Mouse (Mus musculus) layer of hippocampus, adult 8-10 months (tissue): ENCODE measurements around the gene Hcfc1r1. TPM values are rescaled to one million over a fixed set of nuclear protein-coding genes. Genes with fewer than 3 reads are reported as not detected.

Experiments
- DNase-seq, 2 experiments: peaks; one replicate each; pipeline ENCODE4 v3.0.0; 2022; ENCODE audit warnings: low spot score in 2 of 2
- total RNA-seq, 4 experiments: library from RNA; stranded (reverse); gene quantifications; 2 replicates each; pipeline ENCODE4 v1.2.4; 2022

Gene Hcfc1r1
- 100 to 1,000 TPM; 104 to 122 (median 108) TPM for total RNA-seq

GRCm38 (mm10) chr17:23673424-23674073 lies at the start of gene Hcfc1r1, which contains the start of gene Thoc6:
Gene Hcfc1r1, plus strand, starts transcription at chr17:23673596.
Gene Thoc6, minus strand, starts transcription at chr17:23673882.
- peak; percentile 96 to 97 for DNase-seq

GRCm38 (mm10) chr17:23627813-23628212 lies 45.6 kb upstream of the Hcfc1r1 start:
- DNase-seq, result no peak

- DNase-seq, result peak; percentile 69 to 86
Measured at GRCm38 (mm10) chr17:23630195-23631020, 43.0 kb upstream of the Hcfc1r1 start.

GRCm38 (mm10) chr17:23631241-23631640 lies 42.2 kb upstream of the Hcfc1r1 start:
- no peak for DNase-seq

- no peak for DNase-seq
Measured at GRCm38 (mm10) chr17:23644613-23645495, 28.5 kb upstream of the Hcfc1r1 start, which contains the start of gene Mmp25. Gene Mmp25, minus strand, starts transcription at chr17:23645277.

- no peak for DNase-seq
Measured at GRCm38 (mm10) chr17:23645894-23646293, 27.5 kb upstream of the Hcfc1r1 start.

GRCm38 (mm10) chr17:23651363-23651762 lies 22.0 kb upstream of the Hcfc1r1 start:
- DNase-seq, result no peak

GRCm38 (mm10) chr17:23653324-23653723 lies 20.1 kb upstream of the Hcfc1r1 start:
- no peak for DNase-seq

GRCm38 (mm10) chr17:23654001-23654400 lies 19.4 kb upstream of the Hcfc1r1 start:
- DNase-seq, result no peak

- DNase-seq, result no peak
Measured at GRCm38 (mm10) chr17:23654410-23654809, 19.0 kb upstream of the Hcfc1r1 start.

GRCm38 (mm10) chr17:23658450-23658849 lies 14.9 kb upstream of the Hcfc1r1 start:
- no peak for DNase-seq

GRCm38 (mm10) chr17:23660117-23660875 lies 13.1 kb upstream of the Hcfc1r1 start, which contains the start of gene Bicdl2:
Gene Bicdl2, plus strand, starts transcription at chr17:23660506.
- DNase-seq, result no peak

- DNase-seq, result no peak
Measured at GRCm38 (mm10) chr17:23660876-23661200, 12.6 kb upstream of the Hcfc1r1 start.

GRCm38 (mm10) chr17:23661526-23661925 lies 11.9 kb upstream of the Hcfc1r1 start:
- DNase-seq, result no peak

GRCm38 (mm10) chr17:23664556-23665021 lies 8.8 kb upstream of the Hcfc1r1 start:
- no peak for DNase-seq

GRCm38 (mm10) chr17:23665511-23665910 lies 7.9 kb upstream of the Hcfc1r1 start:
- no peak for DNase-seq

- DNase-seq, result no peak
Measured at GRCm38 (mm10) chr17:23670516-23671074, 2.8 kb upstream of the Hcfc1r1 start.

- DNase-seq, result no peak
Measured at GRCm38 (mm10) chr17:23671519-23671918, 1.9 kb upstream of the Hcfc1r1 start.

- DNase-seq, result no peak
Measured at GRCm38 (mm10) chr17:23672761-23673160, 635 bp upstream of the Hcfc1r1 start.

- no peak for DNase-seq
Measured at GRCm38 (mm10) chr17:23674271-23674952, 1.0 kb downstream of the Hcfc1r1 start.
